Mouse (Mus musculus) liver, adult 2 months (tissue): ENCODE measurements around the gene Bbox1. TPM values are rescaled to one million over a fixed set of nuclear protein-coding genes. Genes with fewer than 3 reads are reported as not detected.

ENCODE experiments used
- DNase-seq: peaks from one replicate; pipeline ENCODE4 v3.0.0-alpha.2; 2011; ENCODE audit warnings: low read depth, low spot score; ENCODE audit errors: extremely low read depth
- H3K27ac ChIP-seq: fragments of 200-500 bp; replicated peaks from 2 replicates; pipeline ENCODE4 v1.5.1; 2012; ENCODE audit warnings: low read depth, mild to moderate bottlenecking, control low read depth, inconsistent platforms, low read length; ENCODE audit not compliant: insufficient read depth
- H3K27me3 ChIP-seq: fragments of 200-500 bp; 2 replicates; pipeline ENCODE4 v1.6.1; 2012; ENCODE audit warnings: mild to moderate bottlenecking, moderate library complexity, low read length, inconsistent platforms; ENCODE audit not compliant: control insufficient read depth, insufficient read depth
- H3K36me3 ChIP-seq: fragments of 200-500 bp; 2 replicates; pipeline ENCODE4 v1.6.1; 2012; ENCODE audit warnings: low read length, inconsistent platforms; ENCODE audit not compliant: control insufficient read depth, insufficient read depth
- H3K4me1 ChIP-seq: fragments of 200-500 bp; 2 replicates; pipeline ENCODE4 v1.6.1; 2011; ENCODE audit warnings: low read length; ENCODE audit not compliant: control insufficient read depth, insufficient read depth
- H3K4me3 ChIP-seq: fragments of 200-500 bp; 2 replicates; pipeline ENCODE4 v1.5.1; 2011; ENCODE audit warnings: low read depth, mild to moderate bottlenecking, control low read depth, low read length, moderate library complexity; ENCODE audit not compliant: insufficient read depth
- H3K79me2 ChIP-seq: fragments of 200-500 bp; 2 replicates; pipeline ENCODE4 v1.6.1; 2012; ENCODE audit warnings: inconsistent platforms, mild to moderate bottlenecking, low read length, moderate library complexity; ENCODE audit not compliant: control insufficient read depth, insufficient read depth
- H3K9ac ChIP-seq: fragments of 200-500 bp; 2 replicates; pipeline ENCODE4 v1.6.1; 2012; ENCODE audit warnings: low read depth, mild to moderate bottlenecking, control low read depth, inconsistent platforms, low read length
- CTCF ChIP-seq: fragments of 200-500 bp; IDR thresholded peaks from 2 replicates; pipeline ENCODE4 v1.5.1; 2011; ENCODE audit warnings: low read depth, low read length, control low read depth
- POLR2A ChIP-seq: fragments of 200-500 bp; IDR thresholded peaks from 2 replicates; pipeline ENCODE4 v1.6.1; 2011; ENCODE audit warnings: low read length, control low read depth; ENCODE audit not compliant: insufficient read depth; ENCODE audit errors: extremely low read depth
- WGBS: fragments of 180-500 bp; shearing (Covaris S2); methylation state at CpG from one replicate; pipeline ENCODE4 v1.1.7; 2018; 5-methylcytosine and 5-hydroxymethylcytosine counted together
- polyA plus RNA-seq: library from polyadenylated mRNA; depleted of rRNA; stranded (reverse); fragments of >200 nt; gene quantifications from 2 replicates; pipeline ENCODE4 v1.2.3, GENCODE M21; 2012
- total RNA-seq: library from RNA; depleted of rRNA; stranded (reverse); fragments of >200 nt; gene quantifications from 2 replicates; pipeline ENCODE4 v1.2.3, GENCODE M21; 2014

The Bbox1 gene
- total and polyA plus RNA-seq, 2 experiments: 37.7 to 168 TPM

- Histone ChIP-seq H3K79me2 (no peaks in the 10 kb centered on the region), H3K27ac (no peak overlapping the region), H3K9ac (no peak overlapping the region), H3K36me3 (no peaks in the 10 kb centered on the region), H3K4me1 (no peaks in the 10 kb centered on the region; the same call in 1 of the 2 replicates), H3K4me3 (no peak overlapping the region), H3K27me3 (no peaks in the 10 kb centered on the region)
- 7% methylated on average over 1 of the region's 1 CpGs for WGBS
- DNase-seq: peak; percentile 71
- TF ChIP-seq POLR2A (no peak), CTCF (no peak)
Observed at GRCm38 (mm10) chr2:110351406-110351805, 37.0 kb upstream of the Bbox1 start.

GRCm38 (mm10) chr2:110328953-110329352 is 14.6 kb upstream of the Bbox1 start:
- Histone ChIP-seq H3K27me3 (no peaks in the 10 kb centered on the region), H3K4me3 (no peak overlapping the region), H3K27ac (no peak overlapping the region), H3K9ac (no peak overlapping the region), H3K36me3 (no peaks in the 10 kb centered on the region), H3K79me2 (no peaks in the 10 kb centered on the region), H3K4me1 (no peaks in the 10 kb centered on the region; the same call in 1 of the 2 replicates)
- no peak for DNase-seq
- no peak for TF ChIP-seq POLR2A
- TF ChIP-seq CTCF: no peak

- Histone ChIP-seq H3K27me3 (no peaks in the 10 kb centered on the region), H3K36me3 (no peaks in the 10 kb centered on the region), H3K4me1 (peaks cover 11% of the 10 kb centered on the region), H3K9ac (no peak overlapping the region), H3K4me3 (no peak overlapping the region), H3K27ac (peak overlapping the region; percentile 31; the same call in 1 of the 2 replicates), H3K79me2 (no peaks in the 10 kb centered on the region)
- peak; percentile 85 for DNase-seq
- TF ChIP-seq CTCF (no peak), POLR2A (no peak)
- WGBS: 30% methylated on average over 4 of the region's 4 CpGs
Observed at GRCm38 (mm10) chr2:110319949-110320348, 5.6 kb upstream of the Bbox1 start.

- Histone ChIP-seq H3K27ac (peak overlapping the region; percentile 72), H3K9ac (no peak overlapping the region), H3K36me3 (no peaks in the 10 kb centered on the region), H3K4me3 (no peak overlapping the region), H3K4me1 (peaks cover 11% of the 10 kb centered on the region), H3K79me2 (no peaks in the 10 kb centered on the region), H3K27me3 (no peaks in the 10 kb centered on the region)
- TF ChIP-seq CTCF (no peak), POLR2A (no peak)
- DNase-seq: peak; percentile 91
- 22% methylated on average over 1 of the region's 1 CpGs for WGBS
Observed at GRCm38 (mm10) chr2:110319266-110319665, 4.9 kb upstream of the Bbox1 start.

GRCm38 (mm10) chr2:110318719-110319118 is 4.4 kb upstream of the Bbox1 start:
- no peaks in the 10 kb centered on the region for H3K79me2 ChIP-seq
- no peak overlapping the region for H3K9ac ChIP-seq
- peak overlapping the region; percentile 72 for H3K27ac ChIP-seq
- H3K4me3 ChIP-seq: no peak overlapping the region
- no peaks in the 10 kb centered on the region for H3K27me3 ChIP-seq
- peak; percentile 89 for DNase-seq
- 18% methylated on average over 1 of the region's 1 CpGs for WGBS
- H3K4me1 ChIP-seq: peaks cover 14% of the 10 kb centered on the region
- H3K36me3 ChIP-seq: no peaks in the 10 kb centered on the region
- TF ChIP-seq CTCF: no peak
- no peak for TF ChIP-seq POLR2A

GRCm38 (mm10) chr2:110316116-110316883 is 1.9 kb upstream of the Bbox1 start:
- TF ChIP-seq CTCF (no peak), POLR2A (no peak)
- Histone ChIP-seq H3K36me3 (no peaks in the 10 kb centered on the region), H3K79me2 (no peaks in the 10 kb centered on the region; the same call in 1 of the 2 replicates), H3K27me3 (no peaks in the 10 kb centered on the region), H3K4me1 (peaks cover 17% of the 10 kb centered on the region), H3K9ac (0 out of 2 replicates have a peak overlapping the region, but pooled peaks have one; percentile 34), H3K4me3 (no peak overlapping the region), H3K27ac (peak overlapping the region; percentile 89)
- peak; percentile 65 for DNase-seq
- WGBS: 14% methylated on average over 3 of the region's 3 CpGs
